Mouse (Mus musculus): ENCODE measurements around the gene Tsfm.

DNA sequence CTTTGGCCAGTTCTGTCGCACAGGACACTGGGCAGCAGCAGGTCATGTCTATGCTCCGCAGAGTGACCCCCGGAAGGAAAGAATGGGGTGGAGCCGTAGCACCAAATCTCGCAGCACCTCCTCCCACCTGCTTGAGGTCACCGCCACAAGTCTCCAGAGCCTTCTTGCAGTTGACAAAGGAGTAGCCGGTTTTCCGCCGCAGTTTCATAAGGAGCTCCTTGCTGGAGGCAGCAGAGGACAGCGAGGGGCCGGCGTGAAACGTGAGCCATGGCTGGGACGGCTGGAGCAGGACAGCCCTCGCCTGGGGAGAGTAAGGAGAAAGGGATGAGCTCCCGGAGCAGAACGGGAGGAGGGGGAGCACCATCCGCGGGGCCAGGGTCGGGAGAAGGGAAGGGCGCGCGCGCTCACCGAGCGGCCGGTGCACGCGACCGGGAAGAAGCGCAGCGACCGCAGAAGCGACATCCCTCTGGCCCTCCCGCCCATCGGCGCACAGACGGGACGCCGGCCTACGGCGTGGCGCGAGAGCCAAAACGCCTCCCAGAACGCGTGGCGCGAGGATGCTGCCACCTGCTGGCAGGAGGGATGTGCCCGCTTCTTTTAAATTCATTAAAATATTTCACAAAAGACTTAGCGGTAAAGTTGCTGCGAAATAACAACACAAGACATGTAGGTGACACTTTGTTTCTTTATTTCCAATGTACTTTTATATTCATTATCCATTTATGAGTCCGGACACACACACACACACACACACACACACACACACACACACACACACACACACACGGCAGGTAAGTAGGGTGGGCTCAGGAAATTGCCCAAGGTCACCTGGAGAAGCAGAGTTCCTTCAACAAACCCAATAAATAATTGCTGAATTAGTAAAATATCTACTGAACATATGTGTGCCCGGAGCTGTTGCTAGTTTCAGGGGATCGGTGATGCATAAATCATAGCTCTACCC, at the start of gene Tsfm:
- TF ChIP-seq CTCF (IDR thresholded peaks at IDR 0.05; ENCODE audit: borderline replicate concordance, insufficient read depth, low read length): peak; percentile 95
- peak; percentile 70 for TF ChIP-seq POLR2A (IDR thresholded peaks at IDR 0.05; ENCODE audit: low read depth, low read length)

Measured in embryonic fibroblast, embryonic 13.5 days (primary cell).